ENCODE assay signal across 19 mouse cellular contexts in the genomic region with DNA sequence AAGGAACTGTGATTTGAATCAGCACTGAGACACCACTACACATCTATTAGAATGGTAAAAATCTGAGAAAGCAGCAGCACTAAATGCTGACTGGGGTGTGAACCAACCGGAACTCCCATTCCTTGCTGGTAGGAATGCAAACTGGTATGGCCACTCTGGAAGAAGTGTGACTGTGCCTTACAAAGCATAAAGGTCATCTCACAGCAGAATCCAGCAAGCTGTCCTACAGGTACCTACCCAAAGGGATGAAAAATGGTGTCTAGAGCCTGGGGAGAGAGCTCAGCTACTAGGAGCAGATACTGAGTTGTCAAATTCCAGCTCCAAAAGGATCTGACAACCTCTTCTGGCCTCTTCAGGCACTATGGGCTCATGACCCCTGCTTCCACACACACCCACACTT. TPM values are rescaled to one million over a fixed set of nuclear protein-coding genes. Genes with fewer than 3 reads are reported as not detected.
"Had no signal": no experiment of that assay in that cellular context is flagged by ENCODE, and none has a peak within 500 bp of the region (broad histone marks: within the 10 kb centered on the region; RNA-seq: fewer than 3 reads in every experiment).

No protein-coding gene starts in this region.

- H3K4me1 ChIP-seq: midbrain, embryonic 10.5 days; neural tube, embryonic 15.5 days; stomach, embryonic 15.5 days had no signal

- DNase-seq: lung, adult 18-20 months; lung, embryonic 14.5 days; lung, postnatal 10 days; lung, postnatal 4 days; midbrain, embryonic 14.5 days; retina, postnatal 1 day; right cerebral cortex, adult 18-20 months; right cerebral cortex, postnatal 14 days; thymus, adult 2 months; thymus, postnatal 25 days; thymus, postnatal 4 days had no signal

- H3K9ac ChIP-seq: liver, embryonic 12.5 days; liver, embryonic 14.5 days; lung, embryonic 14.5 days; neural tube, embryonic 13.5 days; neural tube, embryonic 15.5 days; stomach, embryonic 15.5 days had no signal

- ATAC-seq: liver, embryonic 12.5 days; midbrain, embryonic 16.5 days had no signal

- H3K27ac ChIP-seq: liver, embryonic 12.5 days; liver, embryonic 14.5 days; midbrain, embryonic 10.5 days; neural tube, embryonic 13.5 days; neural tube, embryonic 15.5 days; stomach, embryonic 15.5 days had no signal

- H3K27me3 ChIP-seq: stomach, embryonic 15.5 days had no signal

- H3K4me2 ChIP-seq: liver, embryonic 12.5 days; lung, embryonic 14.5 days; neural tube, embryonic 13.5 days; neural tube, embryonic 15.5 days; stomach, embryonic 15.5 days had no signal

- H3K36me3 ChIP-seq: liver, embryonic 12.5 days; midbrain, embryonic 10.5 days; neural tube, embryonic 13.5 days; neural tube, embryonic 15.5 days; stomach, embryonic 15.5 days had no signal

- H3K9me3 ChIP-seq: liver, embryonic 12.5 days; midbrain, embryonic 10.5 days; neural tube, embryonic 13.5 days; neural tube, embryonic 15.5 days; stomach, embryonic 15.5 days had no signal

- H3K4me3 ChIP-seq: liver, embryonic 12.5 days; midbrain, embryonic 10.5 days; myocyte; neural tube, embryonic 13.5 days; neural tube, embryonic 15.5 days; stomach, embryonic 15.5 days had no signal

RNA-seq across cellular contexts. Expression of a gene that starts 5.7 kb away (rescaled TPM):
- polyA plus RNA-seq: myocyte had no signal
